Mouse (Mus musculus) left cerebral cortex, adult 8-10 months (tissue): ENCODE measurements at regions not wholly inside any gene's neighbourhood (a gene's known extent, or its start where the extent isn't known, plus 50 kb on each side); places are given as distances from the start of the nearest gene placed in this dataset.

ENCODE experiments used
- DNase-seq, 2 experiments: peaks; one replicate each; pipeline ENCODE4 v3.0.0; 2022; ENCODE audit warnings: low spot score in 2 of 2

DNA sequence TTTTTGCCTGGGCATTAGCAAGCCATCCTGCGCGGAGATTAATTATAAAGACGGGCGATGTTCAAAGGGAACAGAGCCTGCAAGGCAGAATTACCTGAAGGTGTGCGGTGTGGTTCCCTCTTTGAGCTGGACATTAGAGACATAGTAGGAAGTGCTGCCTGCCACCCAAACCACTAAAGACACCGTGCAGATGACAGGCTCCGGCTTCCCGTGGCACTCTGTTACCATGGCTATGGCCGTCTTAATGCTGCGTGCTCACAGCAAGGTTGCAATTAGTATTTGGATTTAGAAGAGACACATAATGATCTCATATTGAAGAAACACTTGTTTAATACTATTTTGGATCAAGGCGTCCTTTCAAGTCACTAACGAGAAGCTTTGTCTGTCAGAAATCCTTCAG, 95.0 kb upstream of the Sox5 start:
- no peak for DNase-seq

GRCm38 (mm10) chr6:144875862-144876261, 94.1 kb upstream of the Sox5 start:
- no peak for DNase-seq

DNA sequence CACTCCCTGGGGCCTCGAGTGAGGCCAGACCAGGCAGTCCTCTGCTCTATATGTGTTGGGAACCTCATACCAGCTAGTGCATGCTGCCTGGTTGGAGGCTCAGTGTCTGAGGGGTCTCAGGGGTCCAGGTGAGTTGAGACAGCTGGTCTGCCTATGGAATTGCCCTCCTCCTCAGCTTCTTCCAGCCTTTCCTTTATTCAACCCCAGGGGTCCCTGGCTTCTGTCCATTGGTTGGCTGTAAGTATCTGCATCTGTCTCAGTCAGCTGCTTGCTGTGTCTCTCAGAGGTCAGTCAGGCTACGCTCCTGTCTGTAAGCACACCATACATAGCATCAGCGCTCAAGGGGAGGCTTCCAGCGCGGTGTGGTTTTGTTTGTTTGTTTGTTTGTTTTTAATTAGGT, 92.5 kb upstream of the Sox5 start:
- DNase-seq, result no peak

DNA sequence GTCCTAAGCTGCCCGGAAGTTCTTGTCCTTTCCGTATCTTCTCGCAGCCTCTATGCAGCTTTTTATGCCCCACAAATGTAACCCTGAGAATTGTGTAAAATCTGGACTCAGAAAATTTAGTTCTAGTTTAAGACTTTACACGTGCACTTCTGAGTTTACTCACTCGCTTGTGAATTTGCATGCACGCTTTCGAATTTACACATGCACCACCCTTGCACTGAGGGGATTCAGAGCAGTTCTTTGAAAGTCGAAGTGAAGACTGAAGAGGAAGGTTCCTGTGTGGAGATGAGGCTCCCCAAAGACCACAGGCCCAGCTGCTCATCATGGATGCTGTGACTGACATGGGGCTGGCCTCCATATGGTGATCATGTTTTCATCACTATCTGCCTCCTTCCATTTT, 89.2 kb upstream of the Sox5 start:
- DNase-seq, result no peak

GRCm38 (mm10) chr6:144867333-144867732, 85.6 kb upstream of the Sox5 start:
- DNase-seq, result no peak

GRCm38 (mm10) chr6:144864026-144864425, 82.2 kb upstream of the Sox5 start:
- no peak for DNase-seq

GRCm38 (mm10) chr6:144863430-144863994, 81.7 kb upstream of the Sox5 start:
- no peak for DNase-seq

- no peak for DNase-seq
Observed at GRCm38 (mm10) chr6:144841510-144841909, 59.7 kb upstream of the Sox5 start.

- no peak for DNase-seq
Observed at GRCm38 (mm10) chr6:144839383-144839782, 57.6 kb upstream of the Sox5 start.

DNA sequence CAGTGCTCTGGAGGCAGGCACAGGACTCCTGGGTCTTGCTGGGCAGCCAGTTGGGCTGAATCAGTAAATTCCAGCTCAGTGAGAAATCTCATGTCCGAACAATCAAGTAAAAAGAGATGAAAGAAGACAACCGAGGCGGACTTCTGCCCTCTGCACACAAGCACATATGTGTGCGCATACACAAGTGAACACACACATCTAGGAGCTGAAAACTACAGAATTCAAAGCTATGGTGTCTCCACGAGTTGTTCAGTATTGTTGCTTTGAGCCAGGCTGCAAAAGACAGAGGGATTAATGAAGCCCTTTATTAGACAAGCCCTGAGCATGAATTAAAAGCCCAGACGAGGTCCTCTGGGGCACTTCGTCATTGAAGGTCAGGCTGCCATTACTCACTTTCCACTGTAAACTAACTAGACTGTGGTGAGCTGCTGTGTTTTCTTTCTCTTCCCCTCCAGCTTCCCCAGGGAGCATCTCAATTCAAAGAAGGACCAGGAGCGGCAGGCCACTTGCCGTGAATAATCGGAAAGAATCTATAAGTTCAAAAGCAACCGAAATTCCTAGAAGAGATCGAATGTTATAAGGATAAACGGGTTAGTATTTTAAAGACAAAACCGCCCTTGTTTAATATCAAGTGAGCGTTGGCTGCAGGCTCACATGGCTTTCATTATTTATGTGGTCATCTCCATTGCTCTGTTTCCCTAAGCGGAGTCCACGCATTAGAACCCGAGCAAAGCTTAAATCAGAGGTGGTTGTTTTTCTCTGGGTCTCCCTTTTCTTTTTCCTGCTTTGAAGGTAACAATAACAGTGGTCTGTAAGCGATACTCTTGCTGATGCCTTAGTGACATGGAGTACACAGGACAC, 52.8 kb upstream of the Sox5 start:
- DNase-seq, result no peak
